Mouse (Mus musculus) heart, embryonic 12.5 days (tissue): ENCODE data around the gene Fbxl17. TPM values are rescaled to one million over a fixed set of nuclear protein-coding genes. Genes with fewer than 3 reads are reported as not detected.

Experiments used
- ATAC-seq: fragments of 200-750 bp; cut with Nextera tagmentation; 2 replicates; pipeline ENCODE4 v1.8.0; 2017; ENCODE audit warnings: moderate TSS enrichment, moderate library complexity; ENCODE audit not compliant: insufficient number of reproducible peaks, low FRiP score
- H3K27ac ChIP-seq: fragments of 300-500 bp; sonication (generic); 2 replicates; pipeline ENCODE4 v1.5.1; 2016; ENCODE audit warnings: mild to moderate bottlenecking, moderate library complexity; ENCODE audit not compliant: poor library complexity, severe bottlenecking
- H3K27me3 ChIP-seq: fragments of 300-500 bp; sonication (generic); replicated peaks from 2 replicates; pipeline ENCODE4 v1.6.1; 2016; ENCODE audit warnings: mild to moderate bottlenecking, moderate library complexity
- H3K36me3 ChIP-seq: fragments of 300-500 bp; sonication (generic); 2 replicates; pipeline ENCODE4 v1.6.1; 2016; ENCODE audit warnings: mild to moderate bottlenecking, moderate library complexity
- H3K4me1 ChIP-seq: fragments of 300-500 bp; sonication (generic); replicated peaks from 2 replicates; pipeline ENCODE4 v1.6.1; 2016; ENCODE audit warnings: mild to moderate bottlenecking
- H3K4me2 ChIP-seq: fragments of 300-500 bp; sonication (generic); 2 replicates; pipeline ENCODE4 v1.6.1; 2016; ENCODE audit warnings: mild to moderate bottlenecking, moderate library complexity
- H3K4me3 ChIP-seq: fragments of 300-500 bp; sonication (generic); 2 replicates; pipeline ENCODE4 v1.5.1; 2016; ENCODE audit warnings: mild to moderate bottlenecking
- H3K9ac ChIP-seq: fragments of 300-500 bp; sonication (generic); 2 replicates; pipeline ENCODE4 v1.6.1; 2016; ENCODE audit warnings: mild to moderate bottlenecking, moderate library complexity
- H3K9me3 ChIP-seq: fragments of 300-500 bp; sonication (generic); replicated peaks from 2 replicates; pipeline ENCODE4 v1.6.1; 2016; ENCODE audit warnings: mild to moderate bottlenecking, moderate library complexity
- WGBS: fragments of 180-500 bp; shearing (Covaris S2); methylation state at CpG from one replicate; pipeline ENCODE4 v1.1.7; 2016; 5-methylcytosine and 5-hydroxymethylcytosine counted together
- polyA plus RNA-seq: library from polyadenylated mRNA; unstranded; fragments of >200 nt; fragmentation: Nextera tagmentation; extraction: Ambion mirVana; gene quantifications from 2 replicates; pipeline ENCODE4 v1.2.1, GENCODE M21; 2016

Fbxl17 gene
- polyA plus RNA-seq, 1 experiment from 2014 or later: 7.1 TPM

DNA sequence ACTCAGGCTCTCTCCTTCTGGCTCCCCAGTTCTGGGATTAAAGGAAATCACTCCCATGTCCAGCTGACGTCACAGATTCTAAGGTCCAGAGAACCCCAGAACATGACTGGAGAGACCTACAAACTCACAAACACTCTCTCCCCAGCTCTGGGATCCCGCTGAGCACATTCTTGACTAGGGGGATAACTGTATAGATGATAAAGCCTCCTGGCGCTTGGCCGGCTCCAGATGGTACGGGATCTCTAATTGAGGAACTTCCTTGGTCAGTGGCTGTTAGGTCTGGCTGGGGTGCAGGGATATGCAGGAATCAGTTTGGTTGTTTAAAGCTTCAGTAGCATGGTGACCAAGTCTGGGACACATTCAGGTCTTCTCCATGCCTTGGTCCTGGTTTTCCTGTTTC is 422.3 kb downstream of the Fbxl17 start:
- Histone ChIP-seq H3K4me3 (no peak overlapping the region), H3K4me2 (no peak overlapping the region), H3K9ac (no peak overlapping the region), H3K27me3 (no peaks in the 10 kb centered on the region), H3K27ac (no peak overlapping the region), H3K4me1 (peaks cover 5% of the 10 kb centered on the region; the same call in 1 of the 2 replicates), H3K36me3 (no peaks in the 10 kb centered on the region), H3K9me3 (no peaks in the 10 kb centered on the region)
- ATAC-seq: no peak
- WGBS: 48% methylated on average over 5 of the region's 5 CpGs

DNA sequence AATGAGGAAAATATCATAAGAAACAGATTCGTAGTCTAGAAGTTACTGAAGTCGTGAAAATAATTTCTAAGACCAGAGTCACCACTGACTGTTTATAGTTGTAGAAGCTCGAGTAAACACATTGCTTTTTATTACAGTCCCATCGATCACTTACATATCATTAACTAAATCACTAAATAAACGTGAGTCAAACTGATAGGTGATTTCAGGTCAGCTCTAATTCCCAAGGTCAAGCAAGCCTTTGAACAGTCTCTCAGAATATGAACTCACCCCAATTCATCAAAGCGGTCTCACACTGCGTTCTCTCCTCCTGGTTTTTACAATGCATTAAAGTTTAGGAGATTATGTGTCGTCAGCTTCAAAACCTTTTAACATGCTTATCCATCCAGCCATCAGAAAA is 423.2 kb downstream of the Fbxl17 start:
- no peak for ATAC-seq
- no peaks in the 10 kb centered on the region for H3K27me3 ChIP-seq
- WGBS: 73% methylated on average over 8 of the region's 8 CpGs
- H3K36me3 ChIP-seq: no peaks in the 10 kb centered on the region
- no peak overlapping the region for H3K27ac ChIP-seq
- no peak overlapping the region for H3K9ac ChIP-seq
- H3K4me1 ChIP-seq: peaks cover 5% of the 10 kb centered on the region; the same call in 1 of the 2 replicates
- no peaks in the 10 kb centered on the region for H3K9me3 ChIP-seq
- no peak overlapping the region for H3K4me2 ChIP-seq
- H3K4me3 ChIP-seq: no peak overlapping the region

DNA sequence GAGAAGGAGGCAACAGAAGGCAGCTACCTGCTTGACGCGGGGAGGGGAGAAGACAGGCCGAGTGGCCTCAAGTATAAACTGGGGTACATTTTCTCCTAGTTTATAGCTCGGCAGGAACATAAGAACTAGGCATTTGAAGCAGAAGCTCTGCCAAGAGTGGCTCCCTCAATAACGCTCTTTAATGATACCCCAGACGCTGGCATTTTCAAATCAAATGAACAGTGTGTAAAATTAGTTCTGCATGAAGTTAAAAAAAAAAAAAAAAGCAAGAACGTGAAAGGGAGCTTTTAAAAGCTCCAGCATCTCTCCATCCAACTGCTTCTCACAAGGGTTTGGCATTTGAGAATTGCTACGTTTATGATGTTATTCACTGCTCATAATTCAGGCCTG is 423.8 kb downstream of the Fbxl17 start:
- no peak for ATAC-seq
- Histone ChIP-seq H3K9ac (no peak overlapping the region), H3K27ac (no peak overlapping the region), H3K4me2 (no peak overlapping the region), H3K36me3 (no peaks in the 10 kb centered on the region), H3K9me3 (no peaks in the 10 kb centered on the region), H3K4me1 (peaks cover 8% of the 10 kb centered on the region; the same call in 1 of the 2 replicates), H3K4me3 (no peak overlapping the region), H3K27me3 (no peaks in the 10 kb centered on the region)
- 75% methylated on average over 8 of the region's 8 CpGs for WGBS

GRCm38 (mm10) chr17:63075091-63076036 is 424.5 kb downstream of the Fbxl17 start:
- no peaks in the 10 kb centered on the region for H3K9me3 ChIP-seq
- H3K9ac ChIP-seq: no peak overlapping the region
- WGBS: 89% methylated on average over 14 of the region's 14 CpGs
- H3K4me1 ChIP-seq: peaks cover 8% of the 10 kb centered on the region; the same call in 1 of the 2 replicates
- no peak for ATAC-seq
- no peak overlapping the region for H3K4me3 ChIP-seq
- H3K4me2 ChIP-seq: no peak overlapping the region
- H3K36me3 ChIP-seq: no peaks in the 10 kb centered on the region
- no peaks in the 10 kb centered on the region for H3K27me3 ChIP-seq
- no peak overlapping the region for H3K27ac ChIP-seq

DNA sequence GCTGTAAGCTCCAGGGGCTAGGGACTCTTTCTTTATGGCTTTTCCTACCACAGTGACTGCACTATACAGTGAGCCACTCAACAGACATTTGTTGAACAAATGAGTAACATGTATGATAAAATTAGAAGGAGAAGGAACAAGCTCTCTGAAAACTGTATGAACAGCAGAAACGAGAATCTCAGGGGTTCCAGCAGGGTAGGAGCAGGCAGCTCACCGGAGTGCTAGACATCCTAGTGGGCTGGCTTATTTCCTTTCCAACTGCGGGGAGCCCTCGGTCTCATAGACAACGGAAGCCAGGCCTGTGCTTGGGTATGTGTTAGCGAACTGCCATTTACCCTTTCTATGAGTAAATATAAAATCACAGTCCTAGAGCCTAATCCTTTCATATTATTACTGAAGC is 426.5 kb downstream of the Fbxl17 start:
- Histone ChIP-seq H3K27me3 (no peaks in the 10 kb centered on the region), H3K9ac (no peak overlapping the region), H3K27ac (no peak overlapping the region), H3K9me3 (no peaks in the 10 kb centered on the region), H3K36me3 (no peaks in the 10 kb centered on the region), H3K4me1 (peaks cover 13% of the 10 kb centered on the region), H3K4me2 (no peak overlapping the region), H3K4me3 (no peak overlapping the region)
- no peak for ATAC-seq
- 73% methylated on average over 6 of the region's 6 CpGs for WGBS

DNA sequence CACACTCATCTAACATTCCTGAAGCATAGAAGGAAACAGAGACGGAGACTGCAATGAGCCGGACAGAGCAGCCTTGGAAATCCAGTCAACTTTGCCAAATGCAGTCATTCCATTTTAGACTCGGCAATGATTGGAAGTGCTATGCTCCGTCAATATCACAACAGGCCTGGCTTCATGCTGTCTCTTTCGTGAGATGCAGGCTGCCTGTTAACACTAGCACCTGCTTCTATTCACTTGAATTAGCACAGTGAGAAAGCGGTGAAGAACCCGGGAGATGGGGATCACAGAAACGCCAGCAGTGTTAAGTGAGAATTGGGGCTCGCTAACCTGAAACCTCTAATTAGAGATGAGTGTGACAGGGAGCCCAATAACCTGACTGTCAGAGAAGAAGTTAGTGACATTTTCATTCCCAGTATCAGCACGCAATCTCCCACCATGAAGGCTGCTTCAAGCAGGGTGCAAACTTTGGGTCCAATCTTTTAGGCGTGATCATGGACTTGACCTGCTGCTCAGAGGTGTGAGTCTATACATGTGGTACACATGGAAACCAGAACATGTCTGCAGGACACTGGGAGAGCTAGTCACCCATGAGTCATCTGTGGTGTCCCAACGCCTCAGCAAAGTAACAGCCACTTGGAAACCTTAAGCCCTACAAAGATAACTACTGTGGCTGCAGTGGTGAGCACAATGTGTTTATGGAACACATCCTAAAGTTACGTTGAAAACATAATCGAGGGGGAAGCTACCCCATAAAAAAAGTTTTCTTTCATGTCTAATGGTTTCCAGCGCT is 428.5 kb downstream of the Fbxl17 start:
- Histone ChIP-seq H3K9me3 (no peaks in the 10 kb centered on the region), H3K4me2 (no peak overlapping the region), H3K4me1 (peaks cover 9% of the 10 kb centered on the region), H3K36me3 (0 out of 2 replicates have a peak, but pooled peaks cover 2% of the 10 kb centered on the region), H3K9ac (no peak overlapping the region), H3K27ac (no peak overlapping the region), H3K27me3 (no peaks in the 10 kb centered on the region), H3K4me3 (no peak overlapping the region)
- no peak for ATAC-seq
- WGBS: 80% methylated on average over 15 of the region's 15 CpGs

DNA sequence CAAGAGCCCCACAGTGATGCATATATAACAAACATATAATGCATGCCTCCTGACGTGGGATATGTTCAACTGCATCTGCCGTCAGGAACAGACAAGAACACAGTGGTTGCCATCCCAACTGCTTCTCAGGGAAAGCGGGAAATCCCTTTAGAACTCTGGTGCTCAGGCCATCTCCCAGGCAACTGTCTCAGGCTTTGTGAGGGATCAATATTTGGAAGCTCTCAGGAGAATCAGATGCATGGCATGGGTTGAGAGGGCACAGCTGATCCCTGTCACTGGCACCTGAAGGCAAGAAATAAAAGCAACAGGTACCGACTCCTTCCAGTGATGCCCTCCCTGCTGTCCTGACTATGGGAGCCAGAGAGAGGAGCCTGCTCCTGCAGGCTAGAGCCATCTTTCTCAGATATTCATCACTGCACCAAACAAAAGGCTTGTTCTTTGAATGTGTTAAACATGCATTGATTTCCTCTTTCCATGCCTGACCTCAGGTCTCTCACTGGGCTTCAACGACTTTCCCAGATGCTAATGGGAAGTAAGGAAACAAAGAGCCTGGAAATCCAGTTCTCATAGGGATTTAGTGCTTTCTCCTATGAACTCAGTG is 429.6 kb downstream of the Fbxl17 start:
- H3K36me3 ChIP-seq: 0 out of 2 replicates have a peak, but pooled peaks cover 2% of the 10 kb centered on the region
- H3K4me3 ChIP-seq: no peak overlapping the region
- H3K27ac ChIP-seq: no peak overlapping the region
- 75% methylated on average over 5 of the region's 5 CpGs for WGBS
- no peak overlapping the region for H3K9ac ChIP-seq
- no peaks in the 10 kb centered on the region for H3K9me3 ChIP-seq
- H3K27me3 ChIP-seq: no peaks in the 10 kb centered on the region
- H3K4me1 ChIP-seq: peaks cover 9% of the 10 kb centered on the region
- ATAC-seq: no peak
- H3K4me2 ChIP-seq: no peak overlapping the region

- Histone ChIP-seq H3K4me3 (no peak overlapping the region), H3K36me3 (0 out of 2 replicates have a peak, but pooled peaks cover 2% of the 10 kb centered on the region), H3K27ac (no peak overlapping the region), H3K9ac (no peak overlapping the region), H3K4me1 (no peaks in the 10 kb centered on the region), H3K4me2 (no peak overlapping the region), H3K27me3 (no peaks in the 10 kb centered on the region), H3K9me3 (no peaks in the 10 kb centered on the region)
- 57% methylated on average over 5 of the region's 5 CpGs for WGBS
- ATAC-seq: no peak
Observed at GRCm38 (mm10) chr17:63062785-63063184, 437.0 kb downstream of the Fbxl17 start.

- Histone ChIP-seq H3K27ac (no peak overlapping the region), H3K9ac (no peak overlapping the region), H3K4me3 (no peak overlapping the region), H3K9me3 (no peaks in the 10 kb centered on the region), H3K4me2 (no peak overlapping the region), H3K27me3 (no peaks in the 10 kb centered on the region), H3K4me1 (no peaks in the 10 kb centered on the region), H3K36me3 (no peaks in the 10 kb centered on the region)
- no peak for ATAC-seq
- WGBS: 90% methylated on average over 3 of the region's 3 CpGs
Observed at GRCm38 (mm10) chr17:63061786-63062185, 438.0 kb downstream of the Fbxl17 start.

GRCm38 (mm10) chr17:63060814-63061213 is 439.0 kb downstream of the Fbxl17 start:
- WGBS: 73% methylated on average over 3 of the region's 3 CpGs
- H3K4me2 ChIP-seq: no peak overlapping the region
- ATAC-seq: no peak
- H3K9me3 ChIP-seq: no peaks in the 10 kb centered on the region
- H3K27me3 ChIP-seq: no peaks in the 10 kb centered on the region
- no peak overlapping the region for H3K4me3 ChIP-seq
- no peak overlapping the region for H3K9ac ChIP-seq
- no peak overlapping the region for H3K27ac ChIP-seq
- no peaks in the 10 kb centered on the region for H3K4me1 ChIP-seq
- no peaks in the 10 kb centered on the region for H3K36me3 ChIP-seq
